Mouse (Mus musculus): ENCODE results near the gene Mecr.

- TF ChIP-seq CTCF (IDR thresholded peaks at IDR 0.05; ENCODE audit: borderline replicate concordance, insufficient read depth, low read depth, low read length) = no peak
- TF ChIP-seq POLR2A (IDR thresholded peaks at IDR 0.05; ENCODE audit: borderline replicate concordance, insufficient read depth, low read length) = no peak
Observed at GRCm38 (mm10) chr4:131831546-131832045, 11.7 kb upstream of the Mecr start.
